Mouse (Mus musculus) layer of hippocampus, postnatal 25 days (tissue): Measurements from ENCODE around the gene Olfr1313. TPM values are rescaled to one million over a fixed set of nuclear protein-coding genes. Genes with fewer than 3 reads are reported as not detected.
"Not testable (repeated sequence)": the region's sequence is repeated elsewhere in the genome, so short reads cannot be mapped to it uniquely, and the experiment has no call there.

Source experiments
- DNase-seq, 2 experiments: peaks; one replicate each; pipeline ENCODE4 v3.0.0; 2022; ENCODE audit warnings: mixed read lengths in 2 of 2, low spot score in 1 of 2; ENCODE audit errors: extremely low spot score in 1 of 2
- total RNA-seq, 2 experiments: library from RNA; stranded (reverse); gene quantifications; 2 replicates each; pipeline ENCODE4 v1.2.3; 2021

The Olfr1313 gene
- not detected for total RNA-seq

DNA sequence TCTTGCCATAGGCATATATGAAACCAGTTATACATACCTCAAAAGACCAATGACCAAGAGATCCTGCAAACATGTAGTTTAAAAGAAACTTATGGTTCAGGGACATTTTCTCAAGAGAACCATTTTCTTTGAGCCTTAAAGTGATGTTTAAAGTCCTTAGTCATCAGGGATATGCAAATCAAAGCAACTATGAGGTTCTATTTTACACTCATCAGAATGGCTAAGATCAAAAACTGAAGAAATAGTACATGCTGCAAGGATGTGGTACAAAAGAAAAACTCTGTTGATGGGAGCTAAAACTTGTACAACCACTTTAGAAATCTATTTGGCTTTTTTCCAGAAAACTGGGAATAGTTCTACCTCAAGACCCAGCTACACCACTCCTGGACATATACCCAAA is at the start of gene Olfr1313:
Olfr1313 (minus strand) TSS at position 101 of the 400 bp plus-strand sequence.
- no peak for DNase-seq

DNA sequence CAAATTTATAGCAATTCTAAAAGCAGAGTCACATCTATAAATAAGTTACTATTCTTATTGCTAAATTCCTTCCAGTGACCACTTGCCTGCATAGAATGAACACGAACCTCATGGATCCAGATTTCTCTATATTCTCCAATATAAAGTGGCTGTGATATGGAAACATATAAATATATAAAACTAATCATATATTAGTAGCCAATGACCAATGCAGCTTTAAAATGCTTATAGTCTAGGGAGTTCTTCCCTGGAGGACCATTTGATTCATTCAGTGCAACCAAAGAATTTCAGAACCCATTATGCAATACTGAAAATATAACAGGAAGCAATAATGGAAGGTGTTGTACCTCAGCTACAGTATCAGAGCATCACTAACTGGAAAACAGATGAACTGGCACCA is 37.7 kb upstream of the Olfr1313 start, which contains the start of gene Olfr1315-ps1:
Olfr1315-ps1 (minus strand) TSS at position 101 of the 400 bp plus-strand sequence.
- no peak for DNase-seq

DNA sequence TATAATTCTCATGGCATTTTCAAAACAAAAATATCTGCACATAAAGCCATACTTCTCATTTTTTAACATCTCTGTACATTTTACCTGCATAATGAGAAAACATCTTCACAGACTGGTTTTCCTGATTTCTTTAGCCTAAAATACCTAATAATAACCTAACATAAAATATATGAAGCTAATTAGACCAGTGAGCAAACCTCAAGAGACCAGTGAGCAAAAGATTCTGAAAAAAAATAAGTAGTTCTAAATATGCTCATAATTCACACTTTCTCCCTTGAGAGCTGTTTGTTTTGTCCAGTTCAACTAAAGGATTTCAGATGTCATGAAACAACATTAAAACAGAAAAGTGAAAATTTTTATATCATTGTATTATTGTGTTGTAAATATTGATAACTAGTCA is 19.0 kb upstream of the Olfr1313 start, which contains the start of gene Olfr1314:
Olfr1314 (minus strand) TSS at position 101 of the 400 bp plus-strand sequence.
- no peak for DNase-seq

DNA sequence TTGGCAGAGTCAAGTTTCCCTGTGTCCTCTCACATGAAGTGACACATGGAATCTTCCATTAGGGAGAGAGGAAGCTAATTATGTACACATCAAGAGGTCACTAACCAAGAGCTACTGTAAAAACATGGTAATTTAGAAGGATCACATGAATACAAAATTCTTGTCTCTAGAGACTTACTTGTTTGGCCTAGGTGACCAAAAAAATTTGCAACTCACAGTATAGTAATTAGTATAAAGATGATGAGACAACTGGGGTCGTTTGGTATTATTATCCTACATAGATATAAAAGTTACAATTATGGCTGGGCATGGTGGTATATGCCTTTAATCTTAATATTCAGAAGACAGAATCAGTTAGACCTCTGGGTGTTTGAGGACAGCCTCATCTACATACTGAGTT is 27.5 kb downstream of the Olfr1313 start, which contains the start of gene Olfr1312:
Olfr1312 (minus strand) TSS at position 101 of the 400 bp plus-strand sequence.
- DNase-seq = no peak

DNA sequence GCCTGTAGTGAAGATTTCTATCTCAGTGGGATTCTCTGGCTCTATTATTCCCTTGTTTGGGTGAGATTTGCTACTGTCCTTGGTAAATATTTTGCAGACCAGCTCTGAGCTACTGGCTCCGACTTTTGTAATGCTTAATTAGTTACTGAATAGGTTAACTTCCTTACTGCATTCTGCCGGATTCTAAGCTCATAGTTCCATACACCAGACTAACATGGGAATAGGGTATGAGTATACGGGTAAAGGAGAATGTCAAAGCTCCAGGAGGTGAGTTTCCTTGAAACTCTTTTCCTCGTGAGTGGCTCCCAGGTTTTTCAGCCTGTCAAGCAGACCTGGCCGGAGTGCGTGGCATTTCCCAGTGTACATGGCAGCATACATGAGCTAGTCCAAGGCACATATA is 50.7 kb downstream of the Olfr1313 start:
- not testable (repeated sequence) for DNase-seq

DNA sequence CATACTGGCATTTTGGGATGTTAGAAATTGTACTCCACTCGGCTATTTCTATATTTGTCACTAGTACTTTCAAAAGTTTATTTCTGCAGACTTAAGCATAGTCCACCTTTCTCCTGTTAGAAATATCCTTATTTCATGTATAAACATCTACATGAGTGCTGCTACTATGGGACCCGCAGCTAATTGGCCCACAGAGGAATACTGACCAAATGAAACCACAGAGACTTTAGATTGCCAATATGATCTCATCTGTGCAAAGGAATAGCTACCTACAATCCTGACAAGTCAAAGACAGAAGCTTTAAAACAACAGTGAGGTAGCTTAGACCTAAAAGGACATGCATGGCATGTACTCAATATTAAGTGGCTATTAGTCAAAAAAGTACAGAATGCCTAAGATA is 53.3 kb downstream of the Olfr1313 start, which contains the start of gene Olfr1311:
Olfr1311 (minus strand) TSS at position 101 of the 400 bp plus-strand sequence.
- DNase-seq = no peak

Other genes starting within 250 kb of the Olfr1313 start
- not detected for gene Olfr1305, start 200.7 kb downstream of the Olfr1313 start, total RNA-seq
- not detected for gene Olfr1306, start 161.6 kb downstream of the Olfr1313 start, total RNA-seq
- gene Olfr1307, start 128.4 kb downstream of the Olfr1313 start, total RNA-seq = under 1 TPM; 0.02 to 0.05 TPM
- not detected for gene Olfr1308, start 112.9 kb downstream of the Olfr1313 start, total RNA-seq
- gene Olfr1309, start 87.6 kb downstream of the Olfr1313 start, total RNA-seq = not detected
- not detected for gene Olfr1310, start 65.1 kb downstream of the Olfr1313 start, total RNA-seq
- not detected for gene Olfr1311, start 53.4 kb downstream of the Olfr1313 start, total RNA-seq
- not detected for gene Olfr1312, start 27.6 kb downstream of the Olfr1313 start, total RNA-seq
- not detected for gene Olfr1314, start 18.9 kb upstream of the Olfr1313 start, total RNA-seq
- gene Olfr1315-ps1, start 37.6 kb upstream of the Olfr1313 start, total RNA-seq = not detected
- gene Olfr1316, start 57.1 kb upstream of the Olfr1313 start, total RNA-seq = not detected
- not detected for gene Olfr1317, start 62.5 kb upstream of the Olfr1313 start, total RNA-seq
- gene Olfr1318, start 76.4 kb upstream of the Olfr1313 start, total RNA-seq = not detected
- 10 to 100 TPM; 78.7 to 95.6 TPM for gene Lpcat4, start 161.6 kb upstream of the Olfr1313 start, total RNA-seq
- gene Nutm1, start 181.4 kb upstream of the Olfr1313 start, total RNA-seq = not detected
- gene Nop10, start 184.1 kb upstream of the Olfr1313 start, total RNA-seq = 10 to 100 TPM; 53.6 to 59.6 TPM
- gene Slc12a6, start 188.0 kb upstream of the Olfr1313 start, total RNA-seq = 100 to 1,000 TPM in 1 of 2 experiments, 10 to 100 TPM in 1; 94.4 to 109 TPM
- gene Gm21985, start 188.5 kb upstream of the Olfr1313 start, total RNA-seq = 1 to 10 TPM in 1 of 2 experiments, under 1 TPM in 1; 0.54 to 5.3 TPM